Mouse (Mus musculus): ENCODE results near the gene Ank. TPM values are rescaled to one million over a fixed set of nuclear protein-coding genes. Genes with fewer than 3 reads are reported as not detected.

The Ank gene
- polyA plus RNA-seq, 1 experiment from 2014 or later = 15.0 TPM

DNA sequence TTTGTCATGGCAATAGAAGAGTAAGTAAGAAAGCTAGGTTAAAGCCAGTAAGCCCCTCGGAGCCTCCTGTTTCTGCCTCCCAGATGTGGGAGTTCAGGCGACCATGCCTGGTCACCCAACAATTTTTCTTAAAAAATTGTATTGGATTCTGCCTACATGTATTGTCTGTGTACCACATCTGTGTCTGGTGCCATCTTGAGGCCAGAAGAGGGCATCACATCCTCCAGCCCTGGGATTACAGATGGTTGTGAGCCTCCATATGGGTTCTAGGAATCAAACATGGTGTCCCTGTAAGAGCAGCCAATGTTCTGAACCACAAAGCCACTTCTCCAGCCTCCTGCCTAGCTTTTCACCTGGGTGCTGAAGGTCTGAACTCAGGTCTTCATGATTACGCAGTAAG is 176.4 kb downstream of the Ank start:
- ATAC-seq (ENCODE audit: low FRiP score, low TSS enrichment) (no peak), DNase-seq (peak; percentile 18)
- Histone ChIP-seq H3K4me1 (ENCODE audit: control insufficient read depth, insufficient read depth, low read length) (no peaks in the 10 kb centered on the region), H3K9ac (replicated peaks; ENCODE audit: low read length) (no peak overlapping the region), H3K27ac (replicated peaks; ENCODE audit: low read depth, low read length) (no peak overlapping the region), H3K4me2 (ENCODE audit: low read length) (no peak overlapping the region), H3K4me3 (replicated peaks; ENCODE audit: low read depth, low read length) (no peak overlapping the region), H3K27me3 (ENCODE audit: control insufficient read depth, insufficient read depth, low read length) (no peaks in the 10 kb centered on the region), H3K36me3 (ENCODE audit: control insufficient read depth, insufficient read depth, low read length) (no peaks in the 10 kb centered on the region), H3K9me3 (ENCODE audit: control insufficient read depth, low read length) (no peaks in the 10 kb centered on the region)
- 88% methylated on average over 3 of the region's 3 CpGs for WGBS

Small RNA genes lying within 50 kb of the gene (microRNA-seq; reads per million reads assigned to microRNA genes)
- 0.44 reads per million for gene Mir7117

Other genes with a start within 250 kb of the Ank start
- 29.7 and 30.1 TPM in 2 replicates for gene Otulin, start 164.0 kb downstream of the Ank start, polyA plus RNA-seq (2014; fragmentation: Nextera tagmentation; extraction: Ambion mirVana)
- 6.5 and 10.7 TPM in 2 replicates for gene Otulinl, start 214.9 kb downstream of the Ank start, polyA plus RNA-seq (2014; fragmentation: Nextera tagmentation; extraction: Ambion mirVana)